Mouse (Mus musculus): ENCODE data around the gene Wdr26. TPM values are rescaled to one million over a fixed set of nuclear protein-coding genes. Genes with fewer than 3 reads are reported as not detected.

Wdr26 gene
- polyA plus RNA-seq, 1 experiment = 47.0 TPM

GRCm38 (mm10) chr1:181149373-181150017 is 62.3 kb downstream of the Wdr26 start:
- WGBS = 75% methylated on average over 3 of the region's 3 CpGs
- peaks cover 2% of the 10 kb centered on the region; the same call in 1 of the 2 replicates for H3K4me1 ChIP-seq (ENCODE audit: control insufficient read depth, insufficient read depth, low read length)
- no peak for TF ChIP-seq CTCF (IDR thresholded peaks at IDR 0.05; ENCODE audit: borderline replicate concordance, insufficient read depth, low read depth, low read length)
- TF ChIP-seq POLR2A (IDR thresholded peaks at IDR 0.05; ENCODE audit: borderline replicate concordance, insufficient read depth, low read length) = no peak
- DNase-seq = no peak
- no peaks in the 10 kb centered on the region for H3K27me3 ChIP-seq (ENCODE audit: control insufficient read depth, insufficient read depth, low read length)
- no peak overlapping the region for H3K27ac ChIP-seq (ENCODE audit: insufficient read depth, low read length)
- H3K4me3 ChIP-seq (replicated peaks; ENCODE audit: insufficient read depth, low read depth, low read length) = no peak overlapping the region

- H3K4me3 ChIP-seq (replicated peaks; ENCODE audit: insufficient read depth, low read depth, low read length) = no peak overlapping the region
- peaks cover 2% of the 10 kb centered on the region; the same call in 1 of the 2 replicates for H3K4me1 ChIP-seq (ENCODE audit: control insufficient read depth, insufficient read depth, low read length)
- no peak overlapping the region for H3K27ac ChIP-seq (ENCODE audit: insufficient read depth, low read length)
- 74% methylated on average over 5 of the region's 5 CpGs for WGBS
- no peak for TF ChIP-seq POLR2A (IDR thresholded peaks at IDR 0.05; ENCODE audit: borderline replicate concordance, insufficient read depth, low read length)
- no peak for TF ChIP-seq CTCF (IDR thresholded peaks at IDR 0.05; ENCODE audit: borderline replicate concordance, insufficient read depth, low read depth, low read length)
- DNase-seq = no peak
- no peaks in the 10 kb centered on the region for H3K27me3 ChIP-seq (ENCODE audit: control insufficient read depth, insufficient read depth, low read length)
Measured at GRCm38 (mm10) chr1:181148540-181148939, 63.3 kb downstream of the Wdr26 start.

GRCm38 (mm10) chr1:181146187-181146586 is 65.6 kb downstream of the Wdr26 start:
- H3K4me3 ChIP-seq (replicated peaks; ENCODE audit: insufficient read depth, low read depth, low read length) = no peak overlapping the region
- DNase-seq = no peak
- H3K27ac ChIP-seq (ENCODE audit: insufficient read depth, low read length) = no peak overlapping the region
- TF ChIP-seq CTCF (IDR thresholded peaks at IDR 0.05; ENCODE audit: borderline replicate concordance, insufficient read depth, low read depth, low read length) = no peak
- TF ChIP-seq POLR2A (IDR thresholded peaks at IDR 0.05; ENCODE audit: borderline replicate concordance, insufficient read depth, low read length) = no peak
- 92% methylated on average over 2 of the region's 2 CpGs for WGBS
- H3K27me3 ChIP-seq (ENCODE audit: control insufficient read depth, insufficient read depth, low read length) = no peaks in the 10 kb centered on the region
- peaks cover 5% of the 10 kb centered on the region; the same call in 1 of the 2 replicates for H3K4me1 ChIP-seq (ENCODE audit: control insufficient read depth, insufficient read depth, low read length)

- DNase-seq = no peak
- H3K27me3 ChIP-seq (ENCODE audit: control insufficient read depth, insufficient read depth, low read length) = no peaks in the 10 kb centered on the region
- H3K4me1 ChIP-seq (ENCODE audit: control insufficient read depth, insufficient read depth, low read length) = peaks cover 5% of the 10 kb centered on the region; the same call in 1 of the 2 replicates
- WGBS = 5% methylated on average over 12 of the region's 12 CpGs
- TF ChIP-seq CTCF (IDR thresholded peaks at IDR 0.05; ENCODE audit: borderline replicate concordance, insufficient read depth, low read depth, low read length) (no peak), POLR2A (IDR thresholded peaks at IDR 0.05; ENCODE audit: borderline replicate concordance, insufficient read depth, low read length) (no peak)
- no peak overlapping the region for H3K27ac ChIP-seq (ENCODE audit: insufficient read depth, low read length)
- peak overlapping the region; percentile 66 for H3K4me3 ChIP-seq (replicated peaks; ENCODE audit: insufficient read depth, low read depth, low read length)
Measured at GRCm38 (mm10) chr1:181144966-181145365, 66.8 kb downstream of the Wdr26 start.

GRCm38 (mm10) chr1:181143950-181144836 is 67.6 kb downstream of the Wdr26 start, which contains the start of the genes Nvl and Cnih4:
TSS of gene Nvl (minus strand) at chr1:181144204.
TSS of gene Cnih4 (plus strand) at chr1:181144693.
- Histone ChIP-seq H3K27me3 (ENCODE audit: control insufficient read depth, insufficient read depth, low read length) (no peaks in the 10 kb centered on the region), H3K4me1 (ENCODE audit: control insufficient read depth, insufficient read depth, low read length) (peaks cover 5% of the 10 kb centered on the region; the same call in 1 of the 2 replicates), H3K4me3 (replicated peaks; ENCODE audit: insufficient read depth, low read depth, low read length) (peak within 1 kb of the TSS; percentile 66), H3K27ac (ENCODE audit: insufficient read depth, low read length) (peak within 1 kb of the TSS; percentile 25)
- TF ChIP-seq CTCF (IDR thresholded peaks at IDR 0.05; ENCODE audit: borderline replicate concordance, insufficient read depth, low read depth, low read length) (no peak), POLR2A (IDR thresholded peaks at IDR 0.05; ENCODE audit: borderline replicate concordance, insufficient read depth, low read length) (no peak; the same call in 1 of the 2 replicates)
- DNase-seq = peak; percentile 91 to 96
- WGBS = under 1% methylated on average over 52 of the region's 52 CpGs

- H3K27me3 ChIP-seq (ENCODE audit: control insufficient read depth, insufficient read depth, low read length) = no peaks in the 10 kb centered on the region
- no peak for DNase-seq
- under 1% methylated on average over 12 of the region's 12 CpGs for WGBS
- no peak overlapping the region for H3K27ac ChIP-seq (ENCODE audit: insufficient read depth, low read length)
- peak overlapping the region; percentile 66 for H3K4me3 ChIP-seq (replicated peaks; ENCODE audit: insufficient read depth, low read depth, low read length)
- H3K4me1 ChIP-seq (ENCODE audit: control insufficient read depth, insufficient read depth, low read length) = peaks cover 5% of the 10 kb centered on the region; the same call in 1 of the 2 replicates
- TF ChIP-seq CTCF (IDR thresholded peaks at IDR 0.05; ENCODE audit: borderline replicate concordance, insufficient read depth, low read depth, low read length) (no peak), POLR2A (IDR thresholded peaks at IDR 0.05; ENCODE audit: borderline replicate concordance, insufficient read depth, low read length) (no peak)
Measured at GRCm38 (mm10) chr1:181143609-181143949, 68.2 kb downstream of the Wdr26 start.

GRCm38 (mm10) chr1:181138730-181139129 is 73.1 kb downstream of the Wdr26 start:
- WGBS = 90% methylated on average over 7 of the region's 7 CpGs
- no peak for TF ChIP-seq CTCF (IDR thresholded peaks at IDR 0.05; ENCODE audit: borderline replicate concordance, insufficient read depth, low read depth, low read length)
- TF ChIP-seq POLR2A (IDR thresholded peaks at IDR 0.05; ENCODE audit: borderline replicate concordance, insufficient read depth, low read length) = no peak
- Histone ChIP-seq H3K27ac (ENCODE audit: insufficient read depth, low read length) (no peak overlapping the region), H3K4me3 (replicated peaks; ENCODE audit: insufficient read depth, low read depth, low read length) (no peak overlapping the region), H3K4me1 (ENCODE audit: control insufficient read depth, insufficient read depth, low read length) (0 out of 2 replicates have a peak, but pooled peaks cover 3% of the 10 kb centered on the region), H3K27me3 (ENCODE audit: control insufficient read depth, insufficient read depth, low read length) (no peaks in the 10 kb centered on the region)
- DNase-seq = no peak
